Mouse (Mus musculus) mature B cell (primary cell): Measurements from ENCODE around the gene Adprhl1.

ENCODE experiments used
- in situ Hi-C: fragments of 300-500 bp; cut with MboI; formaldehyde crosslinking; loops from 2 replicates; pipeline ENCODE4 v1.14.3; 2019

Adprhl1 gene

DNA sequence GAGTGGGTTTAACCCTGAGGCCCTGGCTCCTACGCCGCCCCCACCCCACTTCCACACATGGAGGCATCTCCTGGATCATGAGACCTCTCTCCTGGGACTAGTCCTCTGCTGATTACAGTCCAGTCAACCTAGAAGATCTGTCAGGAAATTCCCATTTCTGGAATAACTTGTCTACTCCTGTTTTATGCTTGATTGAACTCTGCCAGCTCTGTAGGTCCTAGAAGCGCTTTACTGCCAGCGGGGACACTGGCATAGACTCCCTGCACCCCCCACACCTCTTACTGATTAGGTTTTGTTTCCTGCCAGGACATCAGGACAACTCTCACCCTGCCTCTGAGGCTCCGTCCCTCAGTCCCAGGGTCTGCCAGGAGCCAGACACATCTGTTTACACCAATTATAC, 56.5 kb downstream of the Adprhl1 start:
- in situ Hi-C loops = no loop called here

DNA sequence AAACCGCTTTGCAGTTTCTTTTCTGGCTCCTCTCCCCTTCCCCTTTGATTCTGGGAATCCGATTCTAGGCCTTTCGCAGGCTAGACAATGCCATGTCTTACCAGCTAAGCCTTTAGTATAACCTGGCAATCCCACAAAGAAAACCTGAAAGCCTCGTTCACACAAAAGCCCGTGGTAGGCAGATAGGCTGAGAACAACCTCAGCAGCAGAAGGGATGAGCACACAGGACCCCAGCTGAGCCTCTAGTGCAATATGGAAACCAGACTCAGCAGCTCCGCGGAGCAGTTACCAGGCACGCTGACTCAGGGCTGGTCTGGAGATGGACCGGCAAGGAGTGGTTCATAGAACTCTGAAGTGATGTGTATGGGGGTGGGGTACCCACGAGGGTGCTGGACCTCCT, 59.1 kb downstream of the Adprhl1 start:
- in situ Hi-C loops = no loop called here

DNA sequence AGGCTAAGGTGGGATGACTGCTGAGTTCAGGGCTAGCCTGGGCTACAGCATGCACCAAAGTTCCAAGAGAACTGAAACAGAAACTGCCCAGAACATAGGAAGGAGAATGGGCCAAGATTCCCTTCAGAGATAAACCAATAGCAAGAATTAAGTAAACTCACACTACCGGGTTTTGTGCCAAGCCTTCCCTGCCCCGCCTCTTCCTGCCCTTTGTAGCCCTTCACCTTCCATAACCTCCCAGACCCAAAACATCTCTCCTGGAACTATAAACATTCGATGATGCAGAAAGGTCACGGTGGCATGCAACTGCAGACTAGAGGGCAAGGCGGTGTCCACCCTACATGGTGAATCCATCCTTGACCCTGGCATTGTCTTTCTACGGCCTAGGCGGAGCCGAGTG, 63.7 kb downstream of the Adprhl1 start:
- in situ Hi-C loops = no loop called here

DNA sequence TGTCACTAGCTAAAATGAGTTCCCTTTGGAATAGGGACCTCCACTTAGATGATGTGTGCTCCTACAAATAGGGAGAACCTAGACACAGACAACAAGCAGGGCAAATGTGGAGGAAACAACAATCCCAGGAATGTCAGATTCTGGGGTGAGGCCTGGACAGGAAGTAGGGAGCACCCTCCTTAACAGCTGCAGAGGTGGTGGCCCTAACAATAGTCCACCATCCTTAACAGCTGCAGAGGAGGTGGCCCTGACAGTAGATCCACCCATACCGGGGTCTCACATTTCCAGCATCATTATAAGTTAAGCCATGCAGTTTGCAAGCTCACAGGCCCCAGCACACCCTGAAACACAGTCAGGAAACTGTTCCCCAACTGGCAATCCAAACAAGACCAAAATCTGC, 65.1 kb downstream of the Adprhl1 start:
- in situ Hi-C loops = no loop called here

DNA sequence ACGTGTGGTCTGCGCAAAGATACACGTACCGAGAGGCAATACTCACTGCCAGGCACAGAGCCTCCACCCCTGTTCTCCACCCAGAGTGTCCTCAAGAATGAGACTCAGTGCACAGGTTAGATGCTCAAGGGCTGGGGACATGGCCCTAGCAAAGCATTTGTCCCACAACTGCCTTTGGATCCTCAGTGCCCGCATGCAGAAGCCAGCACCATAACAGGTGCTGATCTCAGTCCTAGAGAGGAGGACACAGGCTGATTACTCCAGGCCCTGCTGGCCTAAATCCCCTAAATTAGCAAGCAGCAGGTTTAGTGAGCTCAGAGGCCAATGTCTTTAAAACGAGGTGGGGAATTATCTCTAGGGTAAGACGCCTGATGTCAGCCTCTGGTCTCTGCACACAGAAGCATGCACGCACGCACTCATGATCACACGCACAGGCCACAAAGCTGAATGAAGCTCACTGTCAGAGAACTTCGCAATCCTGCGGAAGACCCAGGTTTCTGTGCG, 65.9 kb downstream of the Adprhl1 start:
- in situ Hi-C loops = no loop called here

DNA sequence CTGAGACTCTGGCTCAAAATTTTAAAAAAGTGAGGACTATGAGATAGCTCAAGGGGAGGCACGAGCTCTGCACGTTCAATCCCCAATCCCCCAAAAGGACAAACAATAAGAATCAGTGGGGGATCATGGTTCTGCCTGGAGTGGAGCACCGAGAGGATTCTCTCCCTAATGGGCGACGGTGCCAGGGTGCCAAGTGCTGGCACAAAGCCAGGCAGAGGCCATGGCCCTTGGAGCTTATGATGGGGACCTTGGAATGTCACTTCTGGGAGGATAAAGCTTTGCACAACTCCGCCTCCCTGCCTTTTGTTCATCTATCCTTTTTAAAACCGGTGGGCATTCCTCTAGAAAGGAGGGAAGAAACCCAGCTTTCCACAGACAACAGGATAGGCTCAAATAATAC, 66.3 kb downstream of the Adprhl1 start:
- in situ Hi-C loops = no loop called here

DNA sequence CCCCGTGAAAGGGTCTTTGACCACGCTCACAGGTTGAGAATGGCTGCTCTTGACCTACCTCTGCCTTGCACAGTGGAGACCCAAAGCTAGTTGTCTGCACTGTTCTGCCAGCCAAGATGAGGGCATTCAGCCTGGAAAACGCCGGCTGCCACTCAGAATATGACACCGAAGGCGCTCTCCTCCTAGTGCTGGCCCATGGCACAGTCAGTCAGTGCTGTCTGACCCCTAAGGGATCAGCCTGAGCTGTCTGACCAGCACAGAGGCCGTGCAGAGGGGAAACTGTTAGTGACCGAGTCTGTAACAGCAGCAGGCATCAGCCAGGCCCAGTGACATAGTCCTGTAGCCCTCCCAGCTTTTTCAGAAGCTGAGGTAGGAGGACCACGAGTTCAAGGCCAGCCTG, 66.7 kb downstream of the Adprhl1 start:
- in situ Hi-C loops = no loop called here

DNA sequence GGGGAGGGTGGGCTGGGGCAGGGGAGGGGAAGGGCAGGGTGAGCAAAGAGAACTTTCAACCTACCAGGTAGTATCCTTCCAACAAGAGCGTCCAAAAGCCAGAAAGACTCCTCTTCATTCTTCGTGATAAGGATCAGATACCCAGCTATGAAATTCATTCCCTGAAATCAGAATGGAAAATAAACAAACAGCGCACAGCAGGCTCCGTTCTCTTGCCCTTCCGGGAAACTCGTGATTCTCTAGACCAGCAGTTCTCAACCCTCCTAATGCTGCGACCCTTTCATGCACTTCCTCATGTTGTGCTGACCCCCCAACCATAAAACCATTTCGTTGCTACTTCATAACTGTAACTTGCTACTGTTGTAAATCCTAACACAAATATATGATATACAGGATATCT, 67.1 kb downstream of the Adprhl1 start:
- in situ Hi-C loops = no loop called here

DNA sequence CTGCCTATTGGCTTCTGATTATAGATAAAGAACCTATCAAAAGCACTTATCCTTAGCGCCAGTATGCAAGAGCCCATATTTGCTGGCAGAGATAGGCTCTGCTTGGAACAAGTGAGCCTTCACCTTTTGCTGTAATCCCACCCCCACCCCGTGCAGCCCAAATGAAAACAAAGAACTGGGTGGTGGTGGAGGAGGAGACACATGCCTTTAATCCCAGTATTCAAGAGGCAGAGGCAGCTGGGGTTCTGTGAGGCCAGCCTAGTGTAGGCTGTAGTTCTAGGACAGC, 72.3 kb downstream of the Adprhl1 start:
- in situ Hi-C loops = no loop called here

DNA sequence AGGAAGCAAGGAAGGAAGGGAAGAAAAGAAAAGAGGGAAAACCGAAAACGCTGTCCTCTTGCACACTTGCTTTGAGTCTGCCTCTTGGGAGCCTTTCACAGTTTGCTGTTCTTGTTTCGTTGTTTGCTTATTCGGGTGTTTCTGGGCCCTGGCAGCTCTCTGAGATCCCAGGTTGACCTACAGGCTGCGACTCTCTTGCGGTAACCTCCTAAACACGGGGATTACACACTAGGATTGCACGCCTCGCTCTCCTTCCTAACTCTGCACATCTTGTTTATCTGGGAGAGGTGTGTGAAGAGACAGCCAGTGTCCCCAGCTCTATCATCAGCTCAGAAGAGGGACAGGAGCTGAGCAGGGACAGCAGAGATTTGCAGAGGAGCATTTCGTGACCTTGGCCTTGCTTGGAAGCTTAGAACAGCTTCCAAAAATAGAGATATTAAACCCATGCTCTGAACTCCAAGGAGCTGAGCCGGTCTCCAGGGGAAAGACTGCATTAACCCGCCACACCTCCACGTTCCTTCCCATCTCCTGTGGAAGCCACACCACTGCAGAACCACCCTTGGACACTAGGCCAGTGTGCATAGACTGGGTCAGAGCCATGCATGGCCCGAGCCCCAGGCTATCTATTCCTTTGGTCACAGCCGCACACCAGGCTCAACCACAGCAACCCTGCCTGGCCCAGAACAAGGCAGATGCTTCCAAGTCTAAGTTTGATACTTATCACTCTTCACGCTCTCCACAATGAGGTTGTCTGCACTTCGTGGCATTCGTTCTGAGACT, 72.9 kb downstream of the Adprhl1 start:
- in situ Hi-C loops = no loop called here

DNA sequence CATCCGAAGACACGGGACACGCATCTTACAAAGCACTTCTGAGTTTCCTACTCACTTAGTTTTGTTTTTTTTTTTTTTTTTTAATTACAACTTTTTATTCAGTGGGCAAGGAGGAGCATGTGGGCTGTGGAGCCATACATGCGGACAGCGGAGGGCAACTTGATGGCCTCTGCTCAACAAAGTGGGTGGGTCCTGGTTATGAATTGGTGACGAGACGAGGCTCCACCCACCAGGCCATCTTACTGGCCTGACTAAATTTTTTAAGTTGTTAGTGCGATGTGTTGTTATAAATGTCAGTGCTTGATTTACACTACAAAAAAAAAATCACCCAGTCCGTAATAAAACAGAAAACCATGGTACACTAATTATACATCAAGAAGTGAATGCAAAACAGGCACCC, 73.6 kb downstream of the Adprhl1 start:
- in situ Hi-C loops = no loop called here

DNA sequence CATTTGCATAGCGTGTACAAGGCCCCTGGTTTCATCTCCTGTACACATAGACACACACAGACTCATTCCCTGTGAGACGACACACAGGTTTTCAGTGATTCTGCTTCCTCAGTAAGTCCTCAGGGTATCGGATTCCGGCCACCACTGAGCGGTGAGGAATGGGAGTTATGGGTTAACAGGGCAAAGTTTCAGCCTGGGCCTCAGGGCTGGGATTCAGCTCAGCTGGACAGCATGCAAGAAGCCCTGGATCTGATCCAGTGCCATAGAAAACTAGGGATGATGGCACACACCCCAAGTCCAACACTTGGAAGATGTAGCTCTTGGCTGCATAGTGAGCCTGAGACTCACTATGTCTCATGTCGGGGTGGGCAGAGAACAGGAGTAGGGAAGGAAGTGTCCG, 74.0 kb downstream of the Adprhl1 start:
- in situ Hi-C loops = no loop called here

DNA sequence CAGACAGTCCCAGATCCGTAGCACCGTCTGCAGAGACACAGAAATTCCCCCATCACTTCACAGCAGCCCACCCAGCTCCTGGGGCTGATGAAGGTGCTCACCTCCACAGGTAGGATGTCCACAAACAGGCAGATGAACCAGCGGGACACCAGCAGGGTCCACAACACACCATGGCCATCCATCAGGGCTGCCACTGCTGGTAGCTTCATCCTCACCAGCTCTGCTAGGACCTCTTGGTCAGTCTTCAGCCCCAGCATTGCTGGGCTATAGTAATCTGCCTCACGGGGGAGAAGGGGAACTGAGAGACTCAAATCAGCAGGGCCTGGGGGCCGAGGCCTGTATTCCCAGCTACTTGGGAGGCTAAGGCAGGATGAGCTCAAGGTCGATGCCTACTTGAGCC, 74.5 kb downstream of the Adprhl1 start:
- in situ Hi-C loops = no loop called here

DNA sequence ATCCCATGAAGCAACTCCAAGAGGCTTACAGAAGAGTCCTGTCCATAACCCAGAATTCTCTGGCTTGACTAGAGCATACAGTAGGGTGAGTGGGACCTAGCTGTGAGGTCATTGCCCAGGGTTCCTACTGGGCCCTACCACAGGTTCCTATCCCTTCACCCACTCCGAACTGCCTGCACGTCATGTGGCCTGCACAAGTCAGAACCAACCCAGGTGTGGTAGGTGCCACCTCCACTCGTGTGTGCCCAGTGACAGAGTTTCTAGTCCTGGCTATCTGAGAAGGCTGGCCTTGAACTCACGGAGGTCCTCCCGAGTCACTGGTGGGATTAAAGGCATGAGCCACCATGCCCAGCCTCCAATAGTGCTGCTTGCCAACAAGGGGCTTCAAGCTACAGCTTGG, 75.8 kb downstream of the Adprhl1 start:
- in situ Hi-C loops = no loop called here

DNA sequence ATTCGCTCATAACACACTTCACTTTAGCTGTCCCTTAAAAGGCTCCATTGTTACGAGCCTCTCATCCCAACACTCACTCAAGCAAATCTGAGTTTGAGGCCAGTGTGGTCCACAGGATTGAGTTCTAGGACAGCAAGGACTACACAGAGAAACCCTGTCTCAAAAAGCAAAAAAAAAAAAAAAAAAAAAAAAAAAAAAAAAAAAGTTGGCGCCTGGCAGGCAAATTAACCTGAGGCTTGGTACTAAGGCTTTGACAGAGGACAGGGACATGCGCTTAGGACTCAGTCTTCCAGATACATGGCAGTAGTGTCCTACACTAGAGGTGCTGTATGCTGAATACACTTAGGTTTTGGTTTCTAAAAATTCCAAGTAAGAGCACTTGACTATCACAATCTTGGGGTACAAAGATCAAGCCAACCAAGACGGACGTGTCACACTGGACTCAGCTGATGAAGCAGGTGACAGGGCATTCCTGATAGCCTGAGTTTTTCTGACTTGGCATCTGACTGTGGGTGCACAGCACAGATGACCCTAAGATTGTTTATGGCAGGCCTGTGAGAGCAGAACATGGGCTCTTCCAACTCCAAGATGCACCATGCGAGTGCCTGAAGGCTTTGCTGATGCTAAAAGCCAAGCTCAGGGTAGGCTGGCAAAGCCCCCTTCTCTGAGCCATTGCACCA, 76.6 kb downstream of the Adprhl1 start:
- in situ Hi-C loops = no loop called here

DNA sequence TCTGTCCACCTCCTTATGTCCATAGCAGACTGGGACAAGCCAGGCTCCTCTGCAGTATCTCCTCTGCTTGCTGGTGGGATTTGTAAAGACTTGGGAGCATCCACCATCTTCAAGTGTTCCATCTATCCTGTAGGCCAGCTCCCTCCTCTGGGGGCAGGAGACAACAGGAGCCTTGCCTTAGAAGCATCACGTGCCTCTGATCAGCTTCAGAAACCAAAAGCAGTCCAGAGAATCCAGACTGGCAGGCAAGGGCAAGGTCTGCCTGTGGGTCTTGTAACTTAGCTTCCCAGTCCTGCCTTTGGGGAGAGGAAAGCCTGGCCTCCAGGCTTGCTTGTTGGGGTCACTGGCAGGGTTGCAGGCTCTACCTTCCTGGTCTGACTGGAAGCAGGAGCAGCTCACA, 78.3 kb downstream of the Adprhl1 start:
- in situ Hi-C loops = no loop called here

DNA sequence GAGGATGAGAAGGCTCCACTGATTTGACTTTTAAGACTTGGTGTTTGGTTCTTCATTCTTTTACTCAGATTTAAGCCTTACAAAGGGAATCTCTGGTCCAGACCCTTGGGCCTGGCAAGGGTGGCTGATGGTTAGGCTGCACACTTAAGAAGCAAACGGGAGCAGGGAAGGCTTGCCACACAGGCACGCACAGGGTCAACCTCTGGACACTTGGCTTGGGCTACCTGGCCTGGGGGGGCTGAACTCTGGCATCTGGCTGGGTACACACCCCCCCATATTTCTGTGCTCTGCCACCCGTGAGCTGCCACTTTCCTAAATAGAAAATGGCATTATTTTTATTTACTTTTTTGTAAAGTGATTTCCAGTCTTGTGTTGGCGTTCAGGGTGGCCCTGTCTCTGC, 79.2 kb downstream of the Adprhl1 start:
- in situ Hi-C loops = no loop called here

DNA sequence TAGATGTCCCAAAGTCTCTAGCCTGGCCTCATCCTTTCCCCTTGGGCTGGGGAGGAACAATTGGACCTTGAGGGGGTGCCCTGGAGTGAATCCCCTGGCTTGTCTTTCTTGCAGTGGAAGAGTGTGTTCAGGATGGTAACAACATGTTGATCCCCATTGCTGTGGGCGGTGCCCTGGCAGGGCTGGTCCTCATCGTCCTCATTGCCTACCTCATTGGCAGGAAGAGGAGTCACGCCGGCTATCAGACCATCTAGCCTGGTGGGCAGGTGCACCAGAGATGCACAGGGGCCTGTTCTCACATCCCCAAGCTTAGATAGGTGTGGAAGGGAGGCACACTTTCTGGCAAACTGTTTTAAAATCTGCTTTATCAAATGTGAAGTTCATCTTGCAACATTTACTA, 79.7 kb downstream of the Adprhl1 start:
- in situ Hi-C loops = no loop called here
